Mouse (Mus musculus) cerebellum, adult 2 months (tissue): ENCODE measurements around the gene Vmn1r205. TPM values are rescaled to one million over a fixed set of nuclear protein-coding genes. Genes with fewer than 3 reads are reported as not detected.
"Not testable (repeated sequence)": the region's sequence is repeated elsewhere in the genome, so short reads cannot be mapped to it uniquely, and the experiment has no call there.

Experiments
- DNase-seq, 2 experiments: peaks; one replicate each; pipeline ENCODE4 v3.0.0; 2021
- H3K27ac ChIP-seq: fragments of 200-500 bp; 2 replicates; pipeline ENCODE4 v1.5.1; 2012; ENCODE audit warnings: low read length, control low read depth, inconsistent platforms; ENCODE audit not compliant: insufficient read depth
- H3K27me3 ChIP-seq: fragments of 200-500 bp; 2 replicates; pipeline ENCODE4 v1.6.1; 2012; ENCODE audit warnings: inconsistent platforms, mild to moderate bottlenecking, low read length, moderate library complexity; ENCODE audit not compliant: control insufficient read depth, insufficient read depth
- H3K4me1 ChIP-seq: fragments of 200-500 bp; 2 replicates; pipeline ENCODE4 v1.6.1; 2011; ENCODE audit warnings: low read length; ENCODE audit not compliant: control insufficient read depth, insufficient read depth
- H3K4me3 ChIP-seq: fragments of 200-500 bp; replicated peaks from 2 replicates; pipeline ENCODE3; 2011; ENCODE audit warnings: mild to moderate bottlenecking, low read depth, low read length, control low read depth; ENCODE audit not compliant: insufficient read depth
- CTCF ChIP-seq: fragments of 200-500 bp; IDR thresholded peaks from 2 replicates; pipeline ENCODE4 v1.5.1; 2011; ENCODE audit warnings: low read depth, mild to moderate bottlenecking, control low read depth, low read length, moderate library complexity, borderline replicate concordance; ENCODE audit not compliant: insufficient read depth
- POLR2A ChIP-seq: fragments of 200-500 bp; IDR thresholded peaks from 2 replicates; pipeline ENCODE4 v1.6.1; 2011; ENCODE audit warnings: low read length, control low read depth, borderline replicate concordance; ENCODE audit not compliant: insufficient read depth
- WGBS: fragments of 180-500 bp; shearing (Covaris S2); methylation state at CpG from one replicate; pipeline ENCODE4 v1.1.7; 2018; 5-methylcytosine and 5-hydroxymethylcytosine counted together
- polyA plus RNA-seq: library from polyadenylated mRNA; depleted of rRNA; stranded (reverse); fragments of >200 nt; gene quantifications from 2 replicates; pipeline ENCODE4 v1.2.3, GENCODE M21; 2012; rRNA removed

The Vmn1r205 gene
- not detected in 2 replicates for polyA plus RNA-seq

- WGBS = 84% methylated on average over 3 of the region's 3 CpGs
- DNase-seq = no peak
- Histone ChIP-seq H3K4me3 (no peak within 1 kb of the TSS), H3K4me1 (no peaks in the 10 kb centered on the region), H3K27ac (no peak within 1 kb of the TSS), H3K27me3 (no peaks in the 10 kb centered on the region)
- TF ChIP-seq CTCF (no peak), POLR2A (no peak)
These were observed at the start of gene Vmn1r205 for GRCm38 (mm10) chr13:22592900-22593299. Gene Vmn1r205 (minus strand): TSS chr13:22593000.

- DNase-seq, H3K4me1 ChIP-seq, H3K4me3 ChIP-seq, H3K27ac ChIP-seq, H3K27me3 ChIP-seq: not testable (repeated sequence)
These were observed 31.4 kb upstream of the Vmn1r205 start, which contains the start of gene Vmn1r206 for GRCm38 (mm10) chr13:22624151-22624550. Gene Vmn1r206 (minus strand): TSS chr13:22624251.

GRCm38 (mm10) chr13:22583336-22583735 lies 9.5 kb downstream of the Vmn1r205 start:
- WGBS = 82% methylated on average over 14 of the region's 14 CpGs
- H3K27ac ChIP-seq, DNase-seq, H3K27me3 ChIP-seq, H3K4me3 ChIP-seq, H3K4me1 ChIP-seq: not testable (repeated sequence)

DNA sequence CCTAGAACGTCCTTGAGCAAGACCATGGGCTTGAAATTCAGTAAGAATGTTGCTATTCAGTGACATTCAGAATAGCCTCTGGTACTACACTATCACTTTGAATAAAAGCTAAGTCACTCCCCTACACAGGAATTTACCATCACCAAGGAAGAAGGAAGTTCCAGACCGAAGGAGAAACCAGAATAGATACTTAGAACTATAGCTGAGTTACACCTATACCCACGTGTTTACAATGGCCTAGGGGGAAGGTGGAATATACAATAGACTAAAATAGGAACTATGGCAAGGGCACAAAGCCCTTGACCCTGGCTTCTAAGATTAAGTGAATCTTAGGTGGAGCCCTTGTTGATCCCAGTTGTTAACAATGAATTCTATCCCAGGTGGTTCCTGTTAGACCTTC lies 17.9 kb downstream of the Vmn1r205 start:
- not testable (repeated sequence) for H3K27ac ChIP-seq

GRCm38 (mm10) chr13:22552898-22553297 lies 39.9 kb downstream of the Vmn1r205 start, which contains the start of gene Vmn1r204:
Gene Vmn1r204 (plus strand): TSS chr13:22553198.
- H3K4me3 ChIP-seq, DNase-seq, H3K27me3 ChIP-seq, H3K27ac ChIP-seq, H3K4me1 ChIP-seq: not testable (repeated sequence)
- 63% methylated on average over 1 of the region's 1 CpGs for WGBS

More for the DNA sequence above, 17.9 kb downstream of the Vmn1r205 start:
- H3K4me1 ChIP-seq, H3K4me3 ChIP-seq, H3K27me3 ChIP-seq, DNase-seq: not testable (repeated sequence)
- 76% methylated on average over 3 of the region's 3 CpGs for WGBS

Other genes with a start within 250 kb of the Vmn1r205 start
- not detected in 2 replicates for gene Vmn1r198, start 242.6 kb downstream of the Vmn1r205 start, polyA plus RNA-seq
- not detected in 2 replicates for gene Vmn1r199, start 213.2 kb downstream of the Vmn1r205 start, polyA plus RNA-seq
- gene Vmn1r200, start 202.6 kb downstream of the Vmn1r205 start, polyA plus RNA-seq = 0.10 TPM in 1 of 2 replicates, not detected in the other
- not detected in 2 replicates for gene Vmn1r201, start 121.1 kb downstream of the Vmn1r205 start, polyA plus RNA-seq
- gene Vmn1r202, start 87.6 kb downstream of the Vmn1r205 start, polyA plus RNA-seq = 0.03 TPM in 1 of 2 replicates, not detected in the other
- not detected in 2 replicates for gene Vmn1r203, start 74.9 kb downstream of the Vmn1r205 start, polyA plus RNA-seq
- not detected in 2 replicates for gene Vmn1r204, start 39.8 kb downstream of the Vmn1r205 start, polyA plus RNA-seq
- 0.43 and 0.56 TPM in 2 replicates for gene Vmn1r206, start 31.3 kb upstream of the Vmn1r205 start, polyA plus RNA-seq
- gene Vmn1r207-ps, start 136.6 kb upstream of the Vmn1r205 start, polyA plus RNA-seq = 0.08 TPM in 2 replicates
- gene Vmn1r208, start 184.4 kb upstream of the Vmn1r205 start, polyA plus RNA-seq = not detected in 2 replicates
- gene Vmn1r209, start 216.7 kb upstream of the Vmn1r205 start, polyA plus RNA-seq = not detected in 2 replicates
- gene Vmn1r210, start 238.3 kb upstream of the Vmn1r205 start, polyA plus RNA-seq = not detected in 2 replicates